Mouse (Mus musculus) fat pad, adult 2 months (tissue): ENCODE measurements around the gene Nup93.
"Not testable (repeated sequence)": the region's sequence is repeated elsewhere in the genome, so short reads cannot be mapped to it uniquely, and the experiment has no call there.

Source experiments
- DNase-seq: peaks from one replicate; pipeline ENCODE4 v3.0.0-alpha.2; 2011; ENCODE audit warnings: low read depth, low spot score; ENCODE audit errors: extremely low read depth

The Nup93 gene

GRCm38 (mm10) chr8:94214252-94215173 is at the start of gene Nup93:
Nup93 (plus strand) TSS chr8:94214564.
- peak; percentile 73 for DNase-seq

GRCm38 (mm10) chr8:94165772-94166171 is 48.6 kb upstream of the Nup93 start:
- DNase-seq = not testable (repeated sequence)

GRCm38 (mm10) chr8:94167244-94167643 is 47.1 kb upstream of the Nup93 start:
- DNase-seq = no peak

- no peak for DNase-seq
Observed at GRCm38 (mm10) chr8:94169547-94169946, 44.8 kb upstream of the Nup93 start.

- peak; percentile 68 for DNase-seq
Observed at GRCm38 (mm10) chr8:94171321-94171755, 43.0 kb upstream of the Nup93 start.

- DNase-seq = no peak
Observed at GRCm38 (mm10) chr8:94172075-94172808, 42.1 kb upstream of the Nup93 start, which contains the start of gene Mt2. Mt2 (plus strand) TSS chr8:94172664.

GRCm38 (mm10) chr8:94172809-94173732 is 41.3 kb upstream of the Nup93 start:
- DNase-seq = no peak

- DNase-seq = no peak
Observed at GRCm38 (mm10) chr8:94173848-94174403, 40.4 kb upstream of the Nup93 start.

- no peak for DNase-seq
Observed at GRCm38 (mm10) chr8:94174619-94175213, 39.6 kb upstream of the Nup93 start.

GRCm38 (mm10) chr8:94177716-94178390 is 36.5 kb upstream of the Nup93 start:
- no peak for DNase-seq

GRCm38 (mm10) chr8:94178857-94179712 is 35.3 kb upstream of the Nup93 start, which contains the start of gene Mt1:
Mt1 (plus strand) TSS chr8:94179082.
- peak; percentile 76 for DNase-seq

- no peak for DNase-seq
Observed at GRCm38 (mm10) chr8:94179713-94180560, 34.4 kb upstream of the Nup93 start.

GRCm38 (mm10) chr8:94180561-94180908 is 33.8 kb upstream of the Nup93 start:
- DNase-seq = no peak

- no peak for DNase-seq
Observed at GRCm38 (mm10) chr8:94182055-94182929, 32.1 kb upstream of the Nup93 start.

- no peak for DNase-seq
Observed at GRCm38 (mm10) chr8:94183117-94183516, 31.2 kb upstream of the Nup93 start.

GRCm38 (mm10) chr8:94184357-94184843 is 30.0 kb upstream of the Nup93 start:
- DNase-seq = no peak
